Mouse (Mus musculus): ENCODE measurements around the gene Tmem268. TPM values are rescaled to one million over a fixed set of nuclear protein-coding genes. Genes with fewer than 3 reads are reported as not detected.

Tmem268 gene
- polyA plus RNA-seq, 1 experiment from 2014 or later, result 17.3 TPM

GRCm38 (mm10) chr4:63604945-63605344, 46.4 kb downstream of the Tmem268 start, which contains the start of gene Gm11213:
Gm11213 (minus strand) TSS chr4:63605261.
- Histone ChIP-seq H3K27me3 (ENCODE audit: insufficient read depth, low read length) (peaks cover 3% of the 10 kb centered on the region; the same call in 1 of the 2 replicates), H3K27ac (ENCODE audit: low read depth) (no peak within 1 kb of the TSS), H3K36me3 (replicated peaks; ENCODE audit: insufficient read depth, low read length) (no peaks in the 10 kb centered on the region), H3K4me2 (ENCODE audit: low read depth, low read length) (no peak within 1 kb of the TSS), H3K4me3 (ENCODE audit: low read depth, low read length) (no peak within 1 kb of the TSS), H3K9me3 (ENCODE audit: low read length) (no peaks in the 10 kb centered on the region), H3K9ac (replicated peaks) (no peak within 1 kb of the TSS), H3K4me1 (ENCODE audit: insufficient read depth) (no peaks in the 10 kb centered on the region)
- ATAC-seq, result no peak
- WGBS (ENCODE audit: insufficient replicate concordance), result 57% methylated on average over 3 of the region's 3 CpGs
- TF ChIP-seq EP300 (IDR thresholded peaks at IDR 0.05; ENCODE audit: low read depth) (no peak), CTCF (IDR thresholded peaks at IDR 0.05; ENCODE audit: low read depth) (no peak)
- no peak for DNase-seq

DNA sequence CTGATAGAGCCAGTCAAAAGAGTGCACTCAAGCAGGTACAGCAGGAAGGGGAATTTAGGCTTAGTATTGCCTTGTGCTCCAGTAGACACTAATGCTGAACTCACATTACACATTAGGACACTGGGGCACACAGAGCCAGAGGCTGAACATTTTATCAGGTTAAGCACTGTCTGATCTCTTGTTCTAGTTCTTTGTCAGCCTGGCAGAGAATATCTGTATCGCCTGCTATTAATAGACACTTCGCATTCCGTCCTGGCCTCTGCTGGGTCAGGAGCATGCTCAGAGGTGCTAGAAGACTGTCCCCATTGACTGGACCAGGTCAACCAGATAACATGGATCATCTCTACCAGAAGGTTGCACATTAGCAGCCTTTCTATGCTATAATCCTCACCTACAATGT, 47.0 kb downstream of the Tmem268 start:
- Histone ChIP-seq H3K4me1 (ENCODE audit: insufficient read depth) (no peaks in the 10 kb centered on the region), H3K27ac (ENCODE audit: low read depth) (no peak overlapping the region), H3K36me3 (replicated peaks; ENCODE audit: insufficient read depth, low read length) (no peaks in the 10 kb centered on the region), H3K4me2 (ENCODE audit: low read depth, low read length) (no peak overlapping the region), H3K4me3 (ENCODE audit: low read depth, low read length) (no peak overlapping the region), H3K9ac (replicated peaks) (no peak overlapping the region), H3K9me3 (ENCODE audit: low read length) (no peaks in the 10 kb centered on the region), H3K27me3 (ENCODE audit: insufficient read depth, low read length) (peaks cover 3% of the 10 kb centered on the region; the same call in 1 of the 2 replicates)
- ATAC-seq, result no peak
- TF ChIP-seq EP300 (IDR thresholded peaks at IDR 0.05; ENCODE audit: low read depth) (no peak), CTCF (IDR thresholded peaks at IDR 0.05; ENCODE audit: low read depth) (no peak)
- DNase-seq, result no peak
- 88% methylated on average over 3 of the region's 3 CpGs for WGBS (ENCODE audit: insufficient replicate concordance)

DNA sequence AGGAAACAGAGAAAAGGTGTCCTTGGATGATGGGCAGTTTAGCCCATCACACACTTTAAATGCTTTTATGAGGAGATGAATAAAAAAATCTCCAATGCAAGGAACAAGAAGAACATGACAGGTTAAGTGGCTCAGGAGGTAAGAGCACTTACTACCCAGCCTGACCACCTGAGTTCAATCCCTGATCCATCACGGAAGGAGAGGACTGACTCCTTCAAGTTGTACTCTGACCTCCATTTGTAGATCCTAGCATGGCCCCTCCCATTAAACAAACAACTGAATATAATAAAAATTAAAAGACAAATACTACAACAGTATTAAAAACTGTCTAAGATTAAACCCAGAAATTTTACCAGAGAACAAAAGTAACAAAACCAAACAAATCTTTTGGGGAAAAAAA, 47.4 kb downstream of the Tmem268 start:
- ATAC-seq (no peak), DNase-seq (no peak)
- Histone ChIP-seq H3K4me1 (ENCODE audit: insufficient read depth) (no peaks in the 10 kb centered on the region), H3K27ac (ENCODE audit: low read depth) (no peak overlapping the region), H3K36me3 (replicated peaks; ENCODE audit: insufficient read depth, low read length) (no peaks in the 10 kb centered on the region), H3K9me3 (ENCODE audit: low read length) (no peaks in the 10 kb centered on the region), H3K4me3 (ENCODE audit: low read depth, low read length) (no peak overlapping the region), H3K4me2 (ENCODE audit: low read depth, low read length) (no peak overlapping the region), H3K9ac (replicated peaks) (no peak overlapping the region), H3K27me3 (ENCODE audit: insufficient read depth, low read length) (peaks cover 3% of the 10 kb centered on the region; the same call in 1 of the 2 replicates)
- TF ChIP-seq CTCF (IDR thresholded peaks at IDR 0.05; ENCODE audit: low read depth) (no peak), EP300 (IDR thresholded peaks at IDR 0.05; ENCODE audit: low read depth) (no peak)
- 68% methylated on average over 1 of the region's 1 CpGs for WGBS (ENCODE audit: insufficient replicate concordance)

- peaks cover 3% of the 10 kb centered on the region; the same call in 1 of the 2 replicates for H3K27me3 ChIP-seq (ENCODE audit: insufficient read depth, low read length)
- no peaks in the 10 kb centered on the region for H3K36me3 ChIP-seq (replicated peaks; ENCODE audit: insufficient read depth, low read length)
- H3K27ac ChIP-seq (ENCODE audit: low read depth), result no peak overlapping the region
- H3K9ac ChIP-seq (replicated peaks), result no peak overlapping the region
- WGBS (ENCODE audit: insufficient replicate concordance), result 75% methylated on average over 7 of the region's 7 CpGs
- H3K4me3 ChIP-seq (ENCODE audit: low read depth, low read length), result no peak overlapping the region
- DNase-seq, result no peak
- no peaks in the 10 kb centered on the region for H3K4me1 ChIP-seq (ENCODE audit: insufficient read depth)
- no peaks in the 10 kb centered on the region for H3K9me3 ChIP-seq (ENCODE audit: low read length)
- no peak overlapping the region for H3K4me2 ChIP-seq (ENCODE audit: low read depth, low read length)
- no peak for ATAC-seq
- TF ChIP-seq EP300 (IDR thresholded peaks at IDR 0.05; ENCODE audit: low read depth), result no peak
Observed at GRCm38 (mm10) chr4:63608391-63608790, 49.8 kb downstream of the Tmem268 start.

- H3K36me3 ChIP-seq (replicated peaks; ENCODE audit: insufficient read depth, low read length), result no peaks in the 10 kb centered on the region
- H3K4me3 ChIP-seq (ENCODE audit: low read depth, low read length), result no peak overlapping the region
- ATAC-seq (no peak), DNase-seq (no peak)
- H3K27ac ChIP-seq (ENCODE audit: low read depth), result no peak overlapping the region
- no peak for TF ChIP-seq EP300 (IDR thresholded peaks at IDR 0.05; ENCODE audit: low read depth)
- no peak for TF ChIP-seq CTCF (IDR thresholded peaks at IDR 0.05; ENCODE audit: low read depth)
- H3K4me1 ChIP-seq (ENCODE audit: insufficient read depth), result no peaks in the 10 kb centered on the region
- H3K9me3 ChIP-seq (ENCODE audit: low read length), result no peaks in the 10 kb centered on the region
- no peak overlapping the region for H3K9ac ChIP-seq (replicated peaks)
- 67% methylated on average over 2 of the region's 2 CpGs for WGBS (ENCODE audit: insufficient replicate concordance)
- no peaks in the 10 kb centered on the region for H3K27me3 ChIP-seq (ENCODE audit: insufficient read depth, low read length)
- no peak overlapping the region for H3K4me2 ChIP-seq (ENCODE audit: low read depth, low read length)
Observed at GRCm38 (mm10) chr4:63621861-63622260, 63.3 kb downstream of the Tmem268 start.

DNA sequence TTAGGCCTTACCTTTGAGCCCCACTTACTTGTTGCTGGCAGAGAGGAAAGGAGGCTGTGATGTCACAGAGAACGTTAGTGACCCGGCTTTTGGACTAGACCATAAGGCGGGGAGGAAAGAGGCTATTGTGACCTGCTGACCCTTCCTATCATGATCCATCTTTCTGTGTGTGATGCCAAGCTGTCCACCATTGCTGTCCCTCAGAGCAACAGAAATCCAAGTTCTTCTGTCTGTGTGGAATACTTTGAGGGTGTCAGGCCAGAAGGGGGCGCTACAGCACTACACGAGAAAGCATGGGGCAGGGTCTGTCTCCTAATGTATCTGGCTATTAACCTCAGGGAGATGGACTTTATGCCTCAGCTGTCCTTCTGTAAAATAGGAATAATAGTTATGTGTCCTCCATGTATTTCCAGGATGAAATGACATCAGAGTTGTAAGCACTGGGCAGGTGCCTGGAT, 63.8 kb downstream of the Tmem268 start, which contains the start of gene Tex48:
Gene Tex48, minus strand, starts transcription at position 51 of the 458 bp plus-strand sequence.
- H3K4me1 ChIP-seq (ENCODE audit: insufficient read depth), result no peaks in the 10 kb centered on the region
- H3K4me2 ChIP-seq (ENCODE audit: low read depth, low read length), result no peak within 1 kb of the TSS
- no peak within 1 kb of the TSS for H3K9ac ChIP-seq (replicated peaks)
- H3K27me3 ChIP-seq (ENCODE audit: insufficient read depth, low read length), result no peaks in the 10 kb centered on the region
- no peaks in the 10 kb centered on the region for H3K36me3 ChIP-seq (replicated peaks; ENCODE audit: insufficient read depth, low read length)
- ATAC-seq (no peak), DNase-seq (peak; percentile 52)
- TF ChIP-seq EP300 (IDR thresholded peaks at IDR 0.05; ENCODE audit: low read depth) (no peak), CTCF (IDR thresholded peaks at IDR 0.05; ENCODE audit: low read depth) (peak; percentile 64)
- H3K27ac ChIP-seq (ENCODE audit: low read depth), result no peak within 1 kb of the TSS
- H3K4me3 ChIP-seq (ENCODE audit: low read depth, low read length), result no peak within 1 kb of the TSS
- 48% methylated on average over 5 of the region's 5 CpGs for WGBS (ENCODE audit: insufficient replicate concordance)
- no peaks in the 10 kb centered on the region for H3K9me3 ChIP-seq (ENCODE audit: low read length)
